Mouse (Mus musculus): ENCODE data around the gene Olfr1329. TPM values are rescaled to one million over a fixed set of nuclear protein-coding genes. Genes with fewer than 3 reads are reported as not detected.
"Not testable (repeated sequence)": the region's sequence is repeated elsewhere in the genome, so short reads cannot be mapped to it uniquely, and the experiment has no call there.

Gene Olfr1329
- not detected in 2 replicates for total RNA-seq (2017)

- not testable (repeated sequence) for ATAC-seq (replicated peaks; ENCODE audit: low read depth, poor library complexity, severe bottlenecking)
Measured at GRCm38 (mm10) chr4:118917365-118917764, at the start of gene Olfr1329. TSS of gene Olfr1329 (minus strand) at chr4:118917465.

- ATAC-seq (replicated peaks; ENCODE audit: low read depth, poor library complexity, severe bottlenecking) = no peak
Measured at GRCm38 (mm10) chr4:118961141-118961628, 43.9 kb upstream of the Olfr1329 start, which contains the start of gene Lao1. TSS of gene Lao1 (plus strand) at chr4:118961578.

GRCm38 (mm10) chr4:118958812-118959211 is 41.5 kb upstream of the Olfr1329 start:
- no peak for ATAC-seq (replicated peaks; ENCODE audit: low read depth, poor library complexity, severe bottlenecking)

- no peak for ATAC-seq (replicated peaks; ENCODE audit: low read depth, poor library complexity, severe bottlenecking)
Measured at GRCm38 (mm10) chr4:118938512-118938911, 21.2 kb upstream of the Olfr1329 start, which contains the start of gene Olfr1328. TSS of gene Olfr1328 (minus strand) at chr4:118938612.

- not testable (repeated sequence) for ATAC-seq (replicated peaks; ENCODE audit: low read depth, poor library complexity, severe bottlenecking)
Measured at GRCm38 (mm10) chr4:118931326-118931725, 14.1 kb upstream of the Olfr1329 start.

- ATAC-seq (replicated peaks; ENCODE audit: low read depth, poor library complexity, severe bottlenecking) = no peak
Measured at GRCm38 (mm10) chr4:118901981-118902380, 15.3 kb downstream of the Olfr1329 start.

- ATAC-seq (replicated peaks; ENCODE audit: low read depth, poor library complexity, severe bottlenecking) = no peak
Measured at GRCm38 (mm10) chr4:118888297-118888696, 29.0 kb downstream of the Olfr1329 start, which contains the start of gene Olfr1330. TSS of gene Olfr1330 (plus strand) at chr4:118888597.

GRCm38 (mm10) chr4:118867566-118867965 is 49.7 kb downstream of the Olfr1329 start:
- no peak for ATAC-seq (replicated peaks; ENCODE audit: low read depth, poor library complexity, severe bottlenecking)

Other genes with a start within 250 kb of the Olfr1329 start
- gene Olfr1342, start 224.7 kb downstream of the Olfr1329 start, total RNA-seq (2017) = not detected in 2 replicates
- gene Olfr1341, start 213.9 kb downstream of the Olfr1329 start, total RNA-seq (2017) = not detected in 2 replicates
- gene Olfr1340, start 197.3 kb downstream of the Olfr1329 start, total RNA-seq (2017) = not detected in 2 replicates
- not detected in 2 replicates for gene Olfr1339, start 185.3 kb downstream of the Olfr1329 start, total RNA-seq (2017)
- gene Olfr1338, start 158.7 kb downstream of the Olfr1329 start, total RNA-seq (2017) = not detected in 2 replicates
- not detected in 2 replicates for gene Olfr1337, start 134.9 kb downstream of the Olfr1329 start, total RNA-seq (2017)
- not detected in 2 replicates for gene Olfr1335, start 107.5 kb downstream of the Olfr1329 start, total RNA-seq (2017)
- gene Olfr1333, start 81.2 kb downstream of the Olfr1329 start, total RNA-seq (2017) = not detected in 2 replicates
- not detected in 2 replicates for gene Olfr1331, start 52.8 kb downstream of the Olfr1329 start, total RNA-seq (2017)
- gene Olfr1330, start 28.9 kb downstream of the Olfr1329 start, total RNA-seq (2017) = not detected in 2 replicates
- not detected in 2 replicates for gene Olfr1328, start 21.1 kb upstream of the Olfr1329 start, total RNA-seq (2017)
- gene Lao1, start 44.1 kb upstream of the Olfr1329 start, total RNA-seq (2017) = not detected in 2 replicates
- 6.1 and 7.9 TPM in 2 replicates for gene Slc2a1, start 191.2 kb upstream of the Olfr1329 start, total RNA-seq (2017)